ENCODE assay signal across 23 mouse cellular contexts in genomic region chr11:87571361-87571950, GRCm38 (mm10). TPM values are rescaled to one million over a fixed set of nuclear protein-coding genes. Genes with fewer than 3 reads are reported as not detected.
DNase-seq lines count a peak whose midpoint lies in the region; ATAC-seq and TF ChIP-seq lines count a peak whose summit lies in the region.
"Had no signal": no experiment of that assay in that cellular context is flagged by ENCODE, and none has a peak within 500 bp of the region (broad histone marks: within the 10 kb centered on the region; RNA-seq: fewer than 3 reads in every experiment).

No protein-coding gene starts in this region.

- no peak for TF ChIP-seq CTCF in lung, postnatal 0 days (IDR thresholded peaks at IDR 0.05)

- no peaks in the 10 kb centered on the region for H3K9me3 ChIP-seq in embryonic facial prominence, embryonic 13.5 days
- no peaks in the 10 kb centered on the region for H3K9me3 ChIP-seq in embryonic facial prominence, embryonic 10.5 days
- no peaks in the 10 kb centered on the region for H3K9me3 ChIP-seq in intestine, embryonic 16.5 days (ENCODE audit: control insufficient read depth, low read length)
- H3K9me3 ChIP-seq in intestine, embryonic 15.5 days = no peaks in the 10 kb centered on the region
- H3K9me3 ChIP-seq in lung, postnatal 0 days (ENCODE audit: low read length) = no peaks in the 10 kb centered on the region
- H3K9me3 ChIP-seq in hindbrain, embryonic 16.5 days (ENCODE audit: control insufficient read depth, low read length) = no peaks in the 10 kb centered on the region
- H3K9me3 ChIP-seq: embryonic facial prominence, embryonic 12.5 days; forebrain, embryonic 12.5 days; hindbrain, embryonic 15.5 days; midbrain, embryonic 10.5 days had no signal

- 0 out of 2 replicates have a peak overlapping the region, but pooled peaks have one; percentile 28 for H3K27ac ChIP-seq in embryonic facial prominence, embryonic 13.5 days
- no peak overlapping the region for H3K27ac ChIP-seq in embryonic facial prominence, embryonic 10.5 days (replicated peaks)
- peak overlapping the region; percentile 58 for H3K27ac ChIP-seq in intestine, embryonic 16.5 days (ENCODE audit: low read length)
- H3K27ac ChIP-seq in intestine, embryonic 15.5 days = no peak overlapping the region
- H3K27ac ChIP-seq in lung, postnatal 0 days (ENCODE audit: low read length) = peak overlapping the region; percentile 22; the same call in 1 of the 2 replicates
- H3K27ac ChIP-seq in hindbrain, embryonic 16.5 days (ENCODE audit: low read depth, low read length) = no peak overlapping the region
- H3K27ac ChIP-seq: embryonic facial prominence, embryonic 12.5 days; forebrain, embryonic 12.5 days; hindbrain, embryonic 15.5 days; midbrain, embryonic 10.5 days had no signal

- no peaks in the 10 kb centered on the region for H3K36me3 ChIP-seq in embryonic facial prominence, embryonic 13.5 days
- no peaks in the 10 kb centered on the region for H3K36me3 ChIP-seq in embryonic facial prominence, embryonic 10.5 days (replicated peaks)
- no peaks in the 10 kb centered on the region for H3K36me3 ChIP-seq in intestine, embryonic 16.5 days (ENCODE audit: control insufficient read depth, insufficient read depth, low read length)
- H3K36me3 ChIP-seq in intestine, embryonic 15.5 days = no peaks in the 10 kb centered on the region
- H3K36me3 ChIP-seq in lung, postnatal 0 days (ENCODE audit: insufficient read depth, low read length) = no peaks in the 10 kb centered on the region
- no peaks in the 10 kb centered on the region for H3K36me3 ChIP-seq in hindbrain, embryonic 16.5 days (ENCODE audit: control insufficient read depth, insufficient read depth, low read length)
- H3K36me3 ChIP-seq: embryonic facial prominence, embryonic 12.5 days; forebrain, embryonic 12.5 days; hindbrain, embryonic 15.5 days; midbrain, embryonic 10.5 days had no signal

- 85% methylated on average over 1 of the region's 1 CpGs for WGBS in embryonic facial prominence, embryonic 13.5 days
- 89% methylated on average over 1 of the region's 1 CpGs for WGBS in embryonic facial prominence, embryonic 10.5 days
- 97% methylated on average over 1 of the region's 1 CpGs for WGBS in intestine, embryonic 16.5 days
- 95% methylated on average over 1 of the region's 1 CpGs for WGBS in intestine, embryonic 15.5 days
- WGBS in lung, postnatal 0 days = 89% methylated on average over 1 of the region's 1 CpGs
- WGBS in hindbrain, embryonic 16.5 days = 83% methylated on average over 1 of the region's 1 CpGs

- H3K4me2 ChIP-seq in embryonic facial prominence, embryonic 13.5 days = no peak overlapping the region
- H3K4me2 ChIP-seq in intestine, embryonic 16.5 days (ENCODE audit: low read depth, low read length) = no peak overlapping the region
- no peak overlapping the region for H3K4me2 ChIP-seq in intestine, embryonic 15.5 days (replicated peaks)
- H3K4me2 ChIP-seq in lung, postnatal 0 days (replicated peaks; ENCODE audit: low read depth, low read length) = no peak overlapping the region
- H3K4me2 ChIP-seq in hindbrain, embryonic 16.5 days (ENCODE audit: low read length) = no peak overlapping the region
- H3K4me2 ChIP-seq: embryonic facial prominence, embryonic 12.5 days; forebrain, embryonic 12.5 days; hindbrain, embryonic 15.5 days had no signal

- H3K4me3 ChIP-seq in embryonic facial prominence, embryonic 13.5 days = no peak overlapping the region
- no peak overlapping the region for H3K4me3 ChIP-seq in embryonic facial prominence, embryonic 10.5 days
- H3K4me3 ChIP-seq in intestine, embryonic 16.5 days (ENCODE audit: low read length) = no peak overlapping the region
- H3K4me3 ChIP-seq in intestine, embryonic 15.5 days (replicated peaks) = no peak overlapping the region
- H3K4me3 ChIP-seq in lung, postnatal 0 days (ENCODE audit: low read depth, low read length) = no peak overlapping the region
- H3K4me3 ChIP-seq in hindbrain, embryonic 16.5 days (ENCODE audit: low read length) = no peak overlapping the region
- H3K4me3 ChIP-seq: embryonic facial prominence, embryonic 12.5 days; forebrain, embryonic 12.5 days; hindbrain, embryonic 15.5 days; midbrain, embryonic 10.5 days had no signal

- no peak overlapping the region for H3K9ac ChIP-seq in embryonic facial prominence, embryonic 13.5 days
- H3K9ac ChIP-seq in intestine, embryonic 16.5 days (ENCODE audit: low read depth, low read length) = no peak overlapping the region
- no peak overlapping the region for H3K9ac ChIP-seq in intestine, embryonic 15.5 days
- H3K9ac ChIP-seq in lung, postnatal 0 days (replicated peaks; ENCODE audit: low read depth) = no peak overlapping the region
- no peak overlapping the region for H3K9ac ChIP-seq in hindbrain, embryonic 16.5 days (ENCODE audit: low read depth, low read length)
- H3K9ac ChIP-seq: embryonic facial prominence, embryonic 12.5 days; forebrain, embryonic 12.5 days; hindbrain, embryonic 15.5 days had no signal

- no peaks in the 10 kb centered on the region for H3K27me3 ChIP-seq in embryonic facial prominence, embryonic 13.5 days
- peaks cover 4% of the 10 kb centered on the region for H3K27me3 ChIP-seq in embryonic facial prominence, embryonic 10.5 days (replicated peaks; ENCODE audit: low read depth, poor library complexity, severe bottlenecking)
- H3K27me3 ChIP-seq in intestine, embryonic 16.5 days (replicated peaks; ENCODE audit: control insufficient read depth, insufficient read depth, low read length) = no peaks in the 10 kb centered on the region
- no peaks in the 10 kb centered on the region for H3K27me3 ChIP-seq in intestine, embryonic 15.5 days (replicated peaks)
- no peaks in the 10 kb centered on the region for H3K27me3 ChIP-seq in lung, postnatal 0 days (replicated peaks; ENCODE audit: insufficient read depth, low read length)
- H3K27me3 ChIP-seq in hindbrain, embryonic 16.5 days (replicated peaks; ENCODE audit: control insufficient read depth, insufficient read depth, low read length) = no peaks in the 10 kb centered on the region
- H3K27me3 ChIP-seq: embryonic facial prominence, embryonic 12.5 days; forebrain, embryonic 12.5 days; hindbrain, embryonic 15.5 days; Patski had no signal

- DNase-seq in embryonic facial prominence, embryonic 10.5 days (ENCODE audit: low spot score) = no peak
- DNase-seq in lung, postnatal 0 days (ENCODE audit: low spot score) = peak; percentile 4
- no peak for DNase-seq in lung, postnatal 4 days
- DNase-seq in adrenal gland, postnatal 14 days = no peak
- DNase-seq: cerebellum, postnatal 36 days; lung, postnatal 14 days had no signal

- H3K4me1 ChIP-seq in embryonic facial prominence, embryonic 13.5 days = peaks cover 13% of the 10 kb centered on the region; the same call in 1 of the 2 replicates
- H3K4me1 ChIP-seq in embryonic facial prominence, embryonic 10.5 days = peaks cover 41% of the 10 kb centered on the region
- 0 out of 2 replicates have a peak, but pooled peaks cover 4% of the 10 kb centered on the region for H3K4me1 ChIP-seq in intestine, embryonic 16.5 days (ENCODE audit: control insufficient read depth, insufficient read depth, low read length)
- 0 out of 2 replicates have a peak, but pooled peaks cover 4% of the 10 kb centered on the region for H3K4me1 ChIP-seq in intestine, embryonic 15.5 days (replicated peaks)
- peaks cover 9% of the 10 kb centered on the region; the same call in 1 of the 2 replicates for H3K4me1 ChIP-seq in lung, postnatal 0 days (ENCODE audit: insufficient read depth, low read depth, low read length)
- H3K4me1 ChIP-seq in hindbrain, embryonic 16.5 days (ENCODE audit: control insufficient read depth, insufficient read depth, low read depth, low read length) = no peaks in the 10 kb centered on the region
- H3K4me1 ChIP-seq: forebrain, embryonic 12.5 days; hindbrain, embryonic 15.5 days had no signal

- no peak for TF ChIP-seq EP300 in lung, postnatal 0 days (IDR thresholded peaks at IDR 0.05)

- ATAC-seq in embryonic facial prominence, embryonic 13.5 days (ENCODE audit: insufficient number of reproducible peaks, insufficient read depth, low FRiP score, low TSS enrichment, low read depth) = no peak
- no peak for ATAC-seq in intestine, embryonic 16.5 days
- no peak for ATAC-seq in intestine, embryonic 15.5 days
- ATAC-seq in lung, postnatal 0 days = no peak
- ATAC-seq in hindbrain, embryonic 16.5 days = no peak

RNA-seq across cellular contexts. Expression of gene Sept4, which starts 2.8 kb away (rescaled TPM):
- polyA plus RNA-seq in embryonic facial prominence, embryonic 13.5 days (2015; fragmentation: Nextera tagmentation; extraction: Ambion mirVana) = 10.6 and 11.3 TPM in 2 replicates
- 4.1 and 6.1 TPM in 2 replicates for polyA plus RNA-seq in embryonic facial prominence, embryonic 10.5 days (2016; fragmentation: Nextera tagmentation; extraction: Ambion mirVana)
- 30.6 and 31.4 TPM in 2 replicates for polyA plus RNA-seq in intestine, embryonic 16.5 days (2015; fragmentation: Nextera tagmentation; extraction: Ambion mirVana)
- polyA plus RNA-seq in intestine, embryonic 15.5 days (2015; fragmentation: Nextera tagmentation; extraction: Ambion mirVana) = 24.9 and 25.0 TPM in 2 replicates
- polyA plus RNA-seq in lung, postnatal 0 days (2015; fragmentation: Nextera tagmentation; extraction: Ambion mirVana) = 366 and 392 TPM in 2 replicates
- 44.4 and 45.3 TPM in 2 replicates for total RNA-seq in adrenal gland, postnatal 14 days (2021)
- 43.4 and 47.7 TPM in 2 replicates for polyA plus RNA-seq in hindbrain, embryonic 16.5 days (2015; fragmentation: Nextera tagmentation; extraction: Ambion mirVana)

RNA-seq across cellular contexts. Expression of gene Gm11492, which starts 5.0 kb away (rescaled TPM):
- polyA plus RNA-seq in embryonic facial prominence, embryonic 13.5 days (2015; fragmentation: Nextera tagmentation; extraction: Ambion mirVana) = not detected in 2 replicates
- not detected in 2 replicates for polyA plus RNA-seq in embryonic facial prominence, embryonic 10.5 days (2016; fragmentation: Nextera tagmentation; extraction: Ambion mirVana)
- polyA plus RNA-seq in intestine, embryonic 16.5 days (2015; fragmentation: Nextera tagmentation; extraction: Ambion mirVana) = not detected in 2 replicates
- not detected in 2 replicates for polyA plus RNA-seq in intestine, embryonic 15.5 days (2015; fragmentation: Nextera tagmentation; extraction: Ambion mirVana)
- not detected in 2 replicates for polyA plus RNA-seq in lung, postnatal 0 days (2015; fragmentation: Nextera tagmentation; extraction: Ambion mirVana)
- total RNA-seq in adrenal gland, postnatal 14 days (2021) = not detected in 2 replicates
- polyA plus RNA-seq in hindbrain, embryonic 16.5 days (2015; fragmentation: Nextera tagmentation; extraction: Ambion mirVana) = not detected in 2 replicates
- total RNA-seq: adrenal gland, postnatal 4 days; CH12.LX; gastrocnemius, adult 18-20 months; layer of hippocampus, adult 18-20 months had no signal
- polyA plus RNA-seq: embryonic facial prominence, embryonic 12.5 days; forebrain, embryonic 12.5 days; hindbrain, embryonic 15.5 days; kidney, embryonic 14.5 days; limb, embryonic 14.5 days; midbrain, embryonic 10.5 days; neural tube, embryonic 14.5 days; Patski; thymus, postnatal 0 days had no signal

RNA-seq across cellular contexts. Expression of gene Mtmr4, which starts 20.5 kb away (rescaled TPM):
- 31.9 and 35.2 TPM in 2 replicates for polyA plus RNA-seq in embryonic facial prominence, embryonic 13.5 days (2015; fragmentation: Nextera tagmentation; extraction: Ambion mirVana)
- 71.1 and 79.2 TPM in 2 replicates for polyA plus RNA-seq in embryonic facial prominence, embryonic 10.5 days (2016; fragmentation: Nextera tagmentation; extraction: Ambion mirVana)
- polyA plus RNA-seq in intestine, embryonic 16.5 days (2015; fragmentation: Nextera tagmentation; extraction: Ambion mirVana) = 26.1 and 31.3 TPM in 2 replicates
- polyA plus RNA-seq in intestine, embryonic 15.5 days (2015; fragmentation: Nextera tagmentation; extraction: Ambion mirVana) = 26.9 and 27.6 TPM in 2 replicates
- polyA plus RNA-seq in lung, postnatal 0 days (2015; fragmentation: Nextera tagmentation; extraction: Ambion mirVana) = 9.4 and 13.3 TPM in 2 replicates
- total RNA-seq in adrenal gland, postnatal 14 days (2021) = 23.7 and 27.7 TPM in 2 replicates
- 40.3 and 51.6 TPM in 2 replicates for polyA plus RNA-seq in hindbrain, embryonic 16.5 days (2015; fragmentation: Nextera tagmentation; extraction: Ambion mirVana)

RNA-seq across cellular contexts. Expression of gene Hsf5, which starts 45.5 kb away (rescaled TPM):
- 0.23 and 0.25 TPM in 2 replicates for polyA plus RNA-seq in embryonic facial prominence, embryonic 13.5 days (2015; fragmentation: Nextera tagmentation; extraction: Ambion mirVana)
- 0.27 and 0.41 TPM in 2 replicates for polyA plus RNA-seq in embryonic facial prominence, embryonic 10.5 days (2016; fragmentation: Nextera tagmentation; extraction: Ambion mirVana)
- 0.15 and 0.17 TPM in 2 replicates for polyA plus RNA-seq in intestine, embryonic 16.5 days (2015; fragmentation: Nextera tagmentation; extraction: Ambion mirVana)
- 0.15 and 0.29 TPM in 2 replicates for polyA plus RNA-seq in intestine, embryonic 15.5 days (2015; fragmentation: Nextera tagmentation; extraction: Ambion mirVana)
- 0.05 and 0.11 TPM in 2 replicates for polyA plus RNA-seq in lung, postnatal 0 days (2015; fragmentation: Nextera tagmentation; extraction: Ambion mirVana)
- not detected in 2 replicates for total RNA-seq in adrenal gland, postnatal 14 days (2021)
- 0.34 and 0.45 TPM in 2 replicates for polyA plus RNA-seq in hindbrain, embryonic 16.5 days (2015; fragmentation: Nextera tagmentation; extraction: Ambion mirVana)
- total RNA-seq: gastrocnemius, adult 18-20 months had no signal

Comparison
In these comparisons a context has a peak if more than half of its experiments do, and no peak if none do; other contexts are left out.
1. H3K27ac ChIP-seq: peak in embryonic facial prominence, embryonic 13.5 days (single experiment), intestine, embryonic 16.5 days (single experiment) and lung, postnatal 0 days (single experiment); none in embryonic facial prominence, embryonic 10.5 days (single experiment), intestine, embryonic 15.5 days (single experiment) and hindbrain, embryonic 16.5 days (single experiment).